Mouse (Mus musculus) retina, postnatal 7 days (tissue): Measurements from ENCODE around the gene Hps4.

Experiments used
- DNase-seq: peaks from one replicate; pipeline ENCODE4 v3.0.0-alpha.2; 2012; ENCODE audit warnings: low read depth, low spot score

Gene Hps4

GRCm38 (mm10) chr5:112367338-112367737 lies 24.5 kb downstream of the Hps4 start:
- DNase-seq: no peak

GRCm38 (mm10) chr5:112367929-112368328 lies 25.0 kb downstream of the Hps4 start:
- no peak for DNase-seq

GRCm38 (mm10) chr5:112368666-112369065 lies 25.8 kb downstream of the Hps4 start:
- DNase-seq: no peak

- no peak for DNase-seq
Measured at GRCm38 (mm10) chr5:112369326-112369725, 26.4 kb downstream of the Hps4 start.

- DNase-seq: no peak
Measured at GRCm38 (mm10) chr5:112370236-112370813, 27.4 kb downstream of the Hps4 start.

GRCm38 (mm10) chr5:112371933-112372332 lies 29.1 kb downstream of the Hps4 start:
- DNase-seq: no peak

GRCm38 (mm10) chr5:112376111-112376510 lies 33.2 kb downstream of the Hps4 start:
- DNase-seq: no peak

- DNase-seq: no peak
Measured at GRCm38 (mm10) chr5:112377380-112377779, 34.5 kb downstream of the Hps4 start.

GRCm38 (mm10) chr5:112378716-112379115 lies 35.8 kb downstream of the Hps4 start:
- no peak for DNase-seq

GRCm38 (mm10) chr5:112381154-112381553 lies 38.3 kb downstream of the Hps4 start:
- DNase-seq: no peak

- DNase-seq: no peak
Measured at GRCm38 (mm10) chr5:112382042-112382441, 39.2 kb downstream of the Hps4 start.

- DNase-seq: no peak
Measured at GRCm38 (mm10) chr5:112382641-112383330, 39.9 kb downstream of the Hps4 start.

- no peak for DNase-seq
Measured at GRCm38 (mm10) chr5:112384805-112385472, 42.1 kb downstream of the Hps4 start.

GRCm38 (mm10) chr5:112385973-112386372 lies 43.1 kb downstream of the Hps4 start:
- no peak for DNase-seq

- no peak for DNase-seq
Measured at GRCm38 (mm10) chr5:112389352-112389751, 46.5 kb downstream of the Hps4 start.

GRCm38 (mm10) chr5:112391002-112391401 lies 48.1 kb downstream of the Hps4 start:
- no peak for DNase-seq

GRCm38 (mm10) chr5:112391676-112392323 lies 48.9 kb downstream of the Hps4 start:
- no peak for DNase-seq

- DNase-seq: no peak
Measured at GRCm38 (mm10) chr5:112393741-112394414, 51.0 kb downstream of the Hps4 start.

- no peak for DNase-seq
Measured at GRCm38 (mm10) chr5:112394415-112394763, 51.5 kb downstream of the Hps4 start.

- DNase-seq: peak; percentile 52
Measured at GRCm38 (mm10) chr5:112394779-112395443, 52.0 kb downstream of the Hps4 start, which contains the start of gene Asphd2. Gene Asphd2, minus strand, starts transcription at chr5:112394866.

- no peak for DNase-seq
Measured at GRCm38 (mm10) chr5:112396066-112396465, 53.2 kb downstream of the Hps4 start.
